Mouse (Mus musculus) thymus, adult 2 months (tissue): ENCODE results near the gene Abl1.
"Not testable (repeated sequence)": the region's sequence is repeated elsewhere in the genome, so short reads cannot be mapped to it uniquely, and the experiment has no call there.

Experiments
- CTCF ChIP-seq: fragments of 200-500 bp; IDR thresholded peaks from 2 replicates; pipeline ENCODE4 v1.5.1; 2012; ENCODE audit warnings: mild to moderate bottlenecking, control low read depth, low read length, moderate library complexity, borderline replicate concordance; ENCODE audit not compliant: control insufficient read depth, poor library complexity, insufficient read depth; ENCODE audit errors: extremely low read depth
- POLR2A ChIP-seq: fragments of 200-500 bp; IDR thresholded peaks from 2 replicates; pipeline ENCODE4 v1.6.1; 2012; ENCODE audit warnings: mild to moderate bottlenecking, low read length, control low read depth, moderate library complexity; ENCODE audit not compliant: control insufficient read depth, poor library complexity, insufficient read depth; ENCODE audit errors: extremely low read depth

DNA sequence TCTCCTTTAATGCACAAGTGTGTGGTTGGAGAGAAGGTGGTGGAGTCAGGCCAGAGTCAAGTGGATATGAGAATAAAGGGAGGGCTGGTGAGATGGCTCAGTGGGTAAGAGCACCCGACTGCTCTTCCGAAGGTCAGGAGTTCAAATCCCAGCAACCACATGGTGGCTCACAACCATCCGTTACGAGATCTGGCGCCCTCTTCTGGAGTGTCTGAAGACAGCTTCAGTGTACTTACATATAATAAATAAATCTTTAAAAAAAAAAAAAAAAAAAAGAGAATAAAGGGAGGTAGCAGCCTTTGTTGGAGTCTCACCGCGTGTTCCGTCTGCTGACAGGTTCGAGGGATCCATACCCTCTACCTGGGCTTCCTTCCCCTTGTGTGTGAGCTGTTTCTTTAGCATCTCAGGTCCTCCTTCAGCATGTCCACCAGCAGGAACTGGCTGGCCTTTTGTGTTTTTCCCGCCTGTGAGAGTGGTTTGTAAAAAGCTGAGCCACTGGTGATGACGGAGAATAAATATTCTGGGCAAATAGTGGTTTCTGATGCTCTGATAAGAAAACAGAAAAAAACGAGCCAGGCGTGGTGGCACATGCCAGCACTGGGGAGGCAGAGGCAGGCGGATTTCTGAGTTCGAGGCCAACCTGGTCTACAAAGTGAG, 7.0 kb upstream of the Abl1 start:
- not testable (repeated sequence) for TF ChIP-seq POLR2A, CTCF
